Mouse (Mus musculus): ENCODE measurements around the gene Arcn1. TPM values are rescaled to one million over a fixed set of nuclear protein-coding genes. Genes with fewer than 3 reads are reported as not detected.
"Not testable (repeated sequence)": the region's sequence is repeated elsewhere in the genome, so short reads cannot be mapped to it uniquely, and the experiment has no call there.

The Arcn1 gene
- 10 to 100 TPM; 68.0 to 77.9 TPM for polyA plus RNA-seq (2017; shearing (Covaris generic))

DNA sequence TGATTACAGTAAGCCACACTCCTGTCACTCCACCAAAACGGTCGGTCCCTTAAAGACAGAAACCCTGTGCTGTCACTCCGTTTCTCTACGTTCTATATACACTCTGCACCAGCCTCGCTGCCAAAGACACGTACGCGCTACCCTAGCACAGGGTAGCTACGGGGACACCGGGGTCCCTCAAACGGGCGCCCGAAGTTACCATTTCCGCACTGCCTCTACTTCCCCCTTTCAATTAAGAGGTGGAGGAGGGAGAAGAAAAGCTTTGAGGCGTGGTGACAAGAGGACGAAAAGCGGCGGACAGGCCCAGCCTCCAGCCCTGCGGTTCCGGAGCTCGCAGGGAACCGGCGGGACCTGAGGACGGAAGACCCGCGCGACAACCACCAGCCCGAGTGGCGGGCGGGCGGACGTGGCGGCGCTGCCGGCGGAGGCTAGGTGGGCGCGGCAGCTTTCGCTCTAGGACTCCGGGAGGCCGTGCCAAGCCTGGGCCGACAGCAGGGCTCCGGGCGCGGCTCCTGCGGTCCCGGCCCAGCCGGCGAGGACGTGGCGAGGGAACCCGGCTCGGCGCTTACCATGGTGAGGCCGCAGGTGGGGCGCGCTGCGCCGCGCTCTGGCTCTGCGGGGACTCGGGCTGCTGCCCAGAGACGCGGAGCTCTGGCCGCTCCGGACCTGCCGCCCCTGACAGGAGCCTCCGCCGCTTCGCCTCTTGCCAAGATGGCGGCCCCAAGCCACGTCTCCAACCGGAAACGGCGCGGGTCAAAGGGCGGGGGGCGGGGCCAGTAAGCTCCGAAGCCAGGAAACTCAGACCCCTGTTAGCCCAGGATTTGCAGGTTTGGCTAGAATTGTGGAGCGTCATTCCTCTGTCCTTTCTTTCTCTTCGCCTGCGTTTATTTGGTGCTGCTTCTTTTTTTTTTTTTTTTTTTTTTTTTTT lies at the start of gene Arcn1, which contains the start of gene Ift46:
Gene Arcn1 (minus strand): TSS at position 745 of the 928 bp plus-strand sequence.
Gene Ift46 (plus strand): TSS at position 808 of the 928 bp plus-strand sequence.
- ATAC-seq, result peak; percentile 78

DNA sequence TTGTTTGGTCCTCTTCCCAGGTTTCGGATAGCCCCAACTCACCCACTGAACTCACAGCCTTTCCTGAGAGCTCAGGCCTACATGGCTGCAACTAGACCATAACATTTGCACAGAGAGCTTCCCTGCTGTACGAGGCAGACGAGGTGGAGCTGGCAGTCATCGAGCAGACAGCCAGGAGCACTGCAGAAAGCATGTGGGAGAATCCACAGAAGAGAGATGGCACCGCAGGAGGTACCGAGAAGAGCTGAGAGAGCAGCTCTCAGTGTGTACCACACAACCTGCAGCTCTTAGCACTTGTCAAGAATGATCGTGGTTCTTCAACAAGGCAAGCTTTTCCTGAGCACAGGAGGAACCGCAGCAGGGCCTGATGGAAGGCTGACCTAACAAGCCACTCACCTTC lies 46.5 kb upstream of the Arcn1 start:
- no peak for ATAC-seq

DNA sequence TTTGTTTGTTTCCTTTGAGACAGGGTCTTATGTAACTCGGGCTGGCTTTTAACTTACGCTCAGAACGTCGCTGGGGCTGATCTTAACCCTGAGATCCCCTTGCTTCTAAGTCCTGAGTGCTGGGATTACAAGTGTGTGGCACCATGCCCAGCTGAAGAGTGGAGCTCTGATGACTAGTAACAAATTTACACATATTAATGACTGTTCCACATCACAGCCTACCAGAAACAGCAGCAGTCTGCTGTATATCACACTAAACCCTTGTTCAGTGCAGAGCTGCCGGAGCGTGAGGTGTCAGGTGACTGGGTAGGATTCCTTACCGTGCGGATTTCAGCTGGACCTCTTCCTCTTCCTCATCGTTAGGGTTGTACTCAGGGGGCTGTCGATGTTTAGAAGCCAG lies 42.7 kb upstream of the Arcn1 start:
- no peak for ATAC-seq

DNA sequence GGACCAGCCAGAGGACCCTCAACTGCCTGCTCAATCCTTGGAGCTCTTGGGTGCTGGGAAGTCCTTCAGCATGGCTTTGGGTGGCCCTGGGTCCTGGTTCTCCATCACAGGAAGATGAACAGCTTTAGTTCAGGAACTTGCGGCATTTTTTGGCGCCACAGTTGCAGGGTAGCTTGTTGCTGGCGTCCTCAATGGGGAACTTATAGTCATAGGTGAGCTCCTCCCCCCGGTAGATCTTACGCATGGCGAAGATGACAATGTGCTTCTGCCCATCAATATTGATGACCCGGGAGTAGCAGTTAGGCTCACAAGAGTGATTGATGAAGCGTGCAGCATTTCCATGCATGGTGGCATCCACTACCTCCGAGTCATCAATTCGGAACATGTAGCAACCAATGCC lies 40.1 kb upstream of the Arcn1 start:
- no peak for ATAC-seq

DNA sequence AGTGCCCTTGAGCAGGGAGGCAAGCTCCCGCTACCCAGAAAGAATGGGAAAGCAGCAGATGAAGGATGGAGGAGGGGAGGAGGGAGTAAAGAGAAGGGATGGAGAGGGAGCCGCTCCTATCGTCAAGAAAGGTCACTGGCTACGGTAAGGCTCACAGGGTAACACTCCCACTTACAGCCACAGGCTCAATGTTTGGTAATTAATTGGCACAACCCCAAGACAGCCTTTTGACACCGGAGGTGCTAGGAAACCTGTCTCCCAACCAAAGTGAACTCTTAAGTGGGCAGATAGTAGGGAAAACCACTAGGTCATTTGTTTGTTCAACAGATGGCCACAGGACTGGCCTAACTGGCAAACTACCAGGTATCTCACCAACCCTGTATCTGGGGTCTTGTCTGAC lies 39.5 kb upstream of the Arcn1 start:
- no peak for ATAC-seq

DNA sequence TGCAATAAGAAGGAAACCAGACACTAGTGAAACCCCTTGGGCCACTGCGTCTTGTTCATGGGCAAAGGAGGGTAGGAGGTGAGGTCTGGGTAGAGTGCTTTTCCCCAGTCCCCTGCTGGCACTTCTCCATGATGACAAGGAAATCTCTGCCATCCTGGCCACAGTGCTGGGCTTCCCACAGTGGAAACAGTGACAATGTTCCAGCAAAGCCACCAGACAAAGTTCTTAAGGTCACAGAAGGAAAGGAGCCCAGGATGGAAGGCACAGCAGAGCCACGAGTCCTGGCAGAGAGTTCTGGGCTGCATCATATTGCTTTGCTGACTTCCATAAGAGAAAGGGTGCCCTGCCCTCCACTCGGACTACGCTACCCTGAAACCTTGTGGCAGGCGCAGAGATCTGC lies 37.9 kb upstream of the Arcn1 start:
- no peak for ATAC-seq

DNA sequence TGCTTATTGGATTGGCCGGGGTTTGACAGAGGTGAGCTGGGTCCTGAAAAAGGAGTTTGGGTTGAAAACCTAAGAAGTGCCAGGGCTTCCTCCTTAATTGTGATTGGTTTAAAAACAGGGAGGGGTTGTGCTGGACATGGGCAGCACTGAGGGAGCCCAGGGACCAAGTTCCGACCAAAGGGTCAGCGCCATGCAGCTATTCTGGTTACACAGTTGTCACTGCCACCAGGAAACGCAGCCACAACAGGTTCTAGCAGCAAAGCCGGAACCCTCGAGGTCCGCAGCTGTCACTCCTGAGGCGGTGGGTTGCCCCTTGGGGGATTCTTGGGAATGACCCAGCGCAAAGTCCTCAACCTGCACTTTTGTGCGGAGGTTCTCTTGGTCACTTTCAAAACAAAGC lies 37.0 kb upstream of the Arcn1 start:
- ATAC-seq, result no peak

DNA sequence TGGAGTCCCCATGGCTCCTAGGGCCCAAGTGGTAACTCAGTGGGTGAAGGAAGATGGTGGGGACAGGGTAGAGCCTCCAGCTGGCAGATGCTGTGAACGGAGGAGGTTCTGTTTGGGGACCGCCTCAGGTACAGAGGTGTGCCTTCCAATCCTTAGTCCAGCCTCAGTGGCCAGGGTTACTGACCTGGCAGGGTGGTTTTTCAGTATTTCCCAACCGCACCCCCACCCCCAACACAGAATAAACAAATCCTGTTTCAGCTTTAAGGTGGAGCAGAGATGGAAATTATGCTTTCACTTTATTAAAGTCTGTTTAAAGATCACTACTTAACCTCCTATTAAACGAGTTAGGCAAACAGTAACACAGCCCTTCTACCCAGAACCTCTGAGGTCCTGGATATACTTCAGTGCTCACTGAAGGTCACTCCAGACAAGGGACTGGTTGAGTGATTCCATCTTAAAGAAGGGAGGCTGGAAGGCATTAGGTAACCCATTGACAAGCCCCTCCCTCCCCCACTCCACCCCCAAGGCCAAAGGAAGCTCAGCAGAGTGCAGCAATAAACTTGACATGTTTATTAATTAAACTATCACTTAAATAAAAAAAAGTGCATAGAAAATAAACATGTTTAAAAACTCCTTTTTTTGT lies 35.3 kb upstream of the Arcn1 start, which contains the start of gene Ttc36:
Gene Ttc36 (minus strand): TSS at position 265 of the 643 bp plus-strand sequence.
- ATAC-seq, result no peak

DNA sequence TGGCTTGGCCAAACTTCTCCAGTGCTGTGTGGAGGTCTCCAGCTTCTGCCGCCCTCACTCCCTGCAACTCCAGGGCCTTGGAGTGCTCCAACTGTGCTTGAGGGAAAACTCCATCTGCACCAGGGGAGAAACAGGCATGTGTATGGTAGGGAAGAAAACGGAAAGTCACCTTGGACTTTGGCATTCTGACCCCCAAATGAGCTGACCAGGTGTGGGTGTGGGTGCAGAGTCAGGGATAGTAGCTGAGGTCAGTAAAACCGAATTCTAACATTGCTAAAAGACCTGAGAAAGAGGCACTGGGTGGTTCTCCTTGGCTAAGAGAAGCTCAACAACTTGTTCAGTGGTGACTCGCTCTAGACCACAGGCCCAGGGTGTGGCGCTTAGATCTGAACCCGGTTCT lies 34.0 kb upstream of the Arcn1 start:
- no peak for ATAC-seq

DNA sequence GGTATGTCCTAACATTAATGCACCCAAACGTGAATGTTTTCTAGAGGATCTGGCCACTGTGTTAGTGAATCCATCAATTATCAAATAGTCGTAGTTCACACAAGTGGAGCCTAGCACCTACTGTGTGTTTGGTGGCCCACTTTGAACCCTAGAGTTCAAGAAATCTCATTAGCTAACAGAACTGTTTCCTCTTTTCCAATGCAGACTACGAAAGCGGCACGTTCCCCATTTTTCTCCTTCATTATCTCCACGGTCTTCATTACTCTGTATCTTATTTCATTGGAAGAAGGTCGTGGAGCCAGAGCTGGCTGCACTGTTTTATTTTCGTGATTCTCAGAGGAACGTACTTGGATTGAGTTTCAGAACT lies 32.3 kb upstream of the Arcn1 start:
- ATAC-seq, result no peak

DNA sequence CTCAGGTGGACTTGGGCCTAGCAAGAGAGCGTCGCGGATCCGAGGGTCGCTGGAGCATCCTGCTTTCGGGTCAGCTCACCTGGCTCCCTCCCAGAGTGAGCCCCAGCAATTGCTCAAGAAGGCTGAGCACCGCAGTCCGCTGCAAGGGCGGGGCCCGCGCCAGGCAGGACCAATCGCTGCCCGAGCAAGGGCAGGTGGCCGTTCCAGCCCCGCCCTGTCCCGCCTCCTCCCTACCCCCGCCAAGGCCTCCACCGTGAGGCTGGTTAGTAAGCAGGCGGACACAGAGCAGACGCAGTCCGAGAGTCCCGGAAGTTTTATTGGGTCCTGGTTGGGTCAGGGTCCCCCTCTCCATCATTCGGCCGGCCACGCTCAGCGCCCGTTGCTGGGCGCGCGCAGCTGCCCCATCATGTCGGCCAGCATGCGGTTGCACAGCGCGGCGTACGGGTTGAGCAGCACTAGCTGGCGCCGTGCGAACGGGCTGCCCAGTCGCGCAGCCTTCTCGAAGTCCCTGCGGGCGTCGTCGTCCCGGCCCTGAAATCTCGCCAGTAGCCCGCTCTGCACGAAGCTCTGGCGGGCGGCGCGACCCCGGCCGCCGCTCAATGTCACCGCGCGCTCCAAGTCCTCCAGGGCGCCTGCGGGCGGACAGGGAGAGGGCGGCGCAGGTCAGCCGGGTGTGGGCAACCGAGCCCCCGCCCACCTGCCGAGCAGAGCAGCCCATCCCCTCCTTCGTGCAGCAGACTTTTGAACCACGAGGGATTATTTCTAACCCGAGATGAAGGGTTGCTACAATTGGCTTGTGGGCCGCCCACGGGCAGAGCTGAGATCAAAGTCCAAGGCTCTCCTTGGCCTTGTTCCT lies 31.7 kb upstream of the Arcn1 start, which contains the start of gene Tmem25:
Gene Tmem25 (minus strand): TSS at position 206 of the 856 bp plus-strand sequence.
- ATAC-seq, result peak; percentile 82

DNA sequence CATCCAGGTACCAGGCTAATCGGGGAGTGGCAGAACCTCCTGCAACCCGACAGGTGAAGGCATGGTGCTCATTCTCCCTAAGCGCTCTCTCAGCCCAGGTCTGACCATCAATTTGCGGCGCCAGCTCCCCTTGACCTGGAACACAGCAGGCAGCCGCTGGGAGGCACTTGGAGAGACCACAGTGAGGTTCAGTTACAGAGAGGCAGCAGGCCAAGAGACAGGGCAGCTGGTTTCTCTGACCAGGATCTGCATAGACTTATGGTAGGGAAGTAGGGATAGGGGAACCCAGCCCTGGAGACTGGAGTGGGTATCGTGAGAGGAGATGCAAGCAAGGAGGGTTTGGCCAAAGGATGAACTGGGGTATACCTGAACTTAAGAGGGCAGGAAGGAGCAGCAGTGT lies 30.7 kb upstream of the Arcn1 start:
- no peak for ATAC-seq

DNA sequence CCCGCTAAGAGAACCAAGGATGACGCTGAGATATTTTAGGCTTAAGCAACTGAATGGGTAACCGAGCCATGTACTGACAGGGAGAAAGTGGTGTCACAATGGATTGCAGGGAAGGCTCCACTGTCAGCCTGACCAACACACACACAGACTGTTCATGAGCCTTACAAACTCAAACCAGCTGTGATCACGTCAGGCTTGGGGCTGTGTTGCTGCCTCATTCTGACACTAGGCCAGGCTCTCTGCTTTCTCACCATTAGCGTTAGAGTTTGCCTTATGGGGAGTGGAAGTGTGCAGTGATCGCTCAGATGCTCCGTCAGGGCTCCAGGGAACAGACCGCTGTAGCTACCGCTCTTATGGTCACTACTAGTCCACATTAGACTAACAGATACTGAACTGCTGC lies 25.2 kb upstream of the Arcn1 start:
- ATAC-seq, result no peak

DNA sequence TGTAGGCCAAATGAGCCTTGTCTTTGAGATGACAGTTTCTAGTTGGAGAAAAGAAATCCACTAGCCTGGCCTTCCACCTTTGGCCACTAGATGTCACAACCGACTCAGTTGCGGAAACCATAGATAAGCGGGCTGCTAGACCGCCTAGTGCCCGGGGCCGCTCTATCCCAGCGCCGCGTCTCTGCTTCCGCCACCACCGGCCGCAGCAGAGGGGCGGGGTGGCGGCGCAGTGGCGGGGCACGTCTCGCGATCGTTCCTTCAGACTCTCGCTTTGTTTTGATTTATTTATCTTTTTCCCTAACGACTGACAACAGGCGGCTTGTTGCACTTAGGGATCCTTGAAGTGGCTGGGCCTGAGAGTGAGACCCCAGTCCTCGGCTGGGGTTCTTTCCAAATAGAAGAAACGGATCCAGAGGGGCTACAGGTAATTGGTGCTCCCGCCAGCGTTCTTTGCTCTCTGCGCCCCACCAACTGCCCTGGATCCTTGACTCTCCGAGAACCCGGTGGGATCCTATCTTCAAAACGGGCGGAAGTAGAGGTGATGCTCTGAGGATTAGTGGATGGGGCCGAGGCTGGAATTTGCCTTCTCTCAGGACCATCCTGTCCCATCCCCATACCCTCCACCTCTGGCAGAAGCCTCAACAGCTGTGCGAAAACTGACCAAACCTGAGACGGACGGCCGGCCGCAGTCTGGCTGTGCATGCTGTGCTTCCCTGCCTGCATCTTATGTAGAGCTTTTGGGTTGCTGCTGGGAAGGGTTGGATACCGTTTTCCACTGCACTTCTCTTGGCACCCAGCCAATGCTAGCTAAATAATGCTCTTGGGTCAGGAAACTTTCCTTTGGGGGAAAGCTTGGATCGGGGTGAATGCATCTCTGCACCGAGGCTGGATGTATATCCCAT lies 5.4 kb upstream of the Arcn1 start:
- ATAC-seq, result peak; percentile 97

DNA sequence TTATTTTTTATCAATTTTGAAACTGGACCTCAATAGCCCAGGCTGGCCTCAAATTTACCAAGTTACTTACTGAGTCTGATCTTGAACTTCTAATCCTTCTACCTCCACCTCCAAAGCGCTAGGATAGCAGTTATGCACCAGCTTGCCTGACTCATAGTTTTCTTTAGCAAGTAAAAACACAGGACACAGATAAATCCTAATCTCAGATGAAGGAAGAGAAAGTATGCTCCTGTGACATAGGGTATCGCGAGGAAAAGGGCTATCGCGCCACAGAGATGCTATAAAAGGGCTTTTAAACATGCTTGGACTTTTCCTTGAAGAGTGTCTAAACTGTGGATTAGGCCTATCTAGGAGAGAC lies 4.7 kb upstream of the Arcn1 start:
- ATAC-seq, result peak; percentile 12

DNA sequence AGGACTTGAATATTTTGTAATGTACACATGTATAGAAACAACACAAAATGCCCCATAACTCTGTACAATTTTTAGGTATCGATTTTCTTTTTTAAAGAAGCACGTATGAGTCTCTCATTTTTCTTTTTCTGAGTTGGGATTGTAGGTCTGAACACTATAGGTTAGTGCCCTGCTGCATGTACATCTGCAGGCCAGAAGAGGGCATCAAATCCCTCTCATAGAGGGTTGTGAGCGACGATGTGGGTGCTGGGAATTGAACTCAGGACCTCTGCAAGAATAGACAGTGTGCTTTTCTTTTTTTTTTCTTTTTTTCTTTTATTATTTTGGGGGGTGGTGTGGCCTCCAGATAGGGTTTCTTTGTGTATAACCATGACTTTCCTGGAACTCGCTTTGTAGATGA lies 3.7 kb upstream of the Arcn1 start:
- ATAC-seq, result no peak

DNA sequence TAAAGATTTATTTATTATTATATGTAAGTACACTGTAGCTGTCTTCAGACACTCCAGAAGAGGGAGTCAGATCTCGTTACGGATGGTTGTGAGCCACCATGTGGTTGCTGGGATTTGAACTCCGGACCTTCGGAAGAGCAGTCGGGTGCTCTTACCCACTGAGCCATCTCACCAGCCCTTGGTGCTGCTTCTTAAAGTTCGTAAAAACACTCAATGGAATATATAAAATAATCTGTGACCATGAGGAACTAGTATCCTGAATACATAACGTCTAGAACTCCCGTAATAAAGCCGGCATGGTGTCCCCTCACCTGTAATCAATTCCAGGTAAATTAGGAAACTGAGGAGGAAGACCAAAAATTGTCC lies 367 bp upstream of the Arcn1 start:
- not testable (repeated sequence) for ATAC-seq

DNA sequence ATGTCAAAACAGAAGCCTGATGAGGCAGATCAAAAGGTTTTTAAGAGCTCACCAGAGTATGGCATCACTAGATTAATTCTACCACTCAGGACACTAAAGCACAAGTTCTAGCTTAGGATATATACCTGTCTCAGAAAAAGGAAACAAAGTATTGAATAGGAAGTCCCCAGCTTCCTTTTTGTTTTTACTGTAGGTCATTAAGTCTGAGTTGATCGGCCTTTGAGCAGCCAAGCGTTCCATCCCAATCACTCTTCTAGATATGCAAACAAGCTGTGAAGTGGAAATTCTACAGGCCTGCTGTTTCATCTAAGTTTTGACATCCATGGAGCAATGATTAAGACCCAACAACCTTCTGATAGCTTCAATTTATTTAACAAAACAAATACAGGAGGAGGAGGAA lies 6.8 kb downstream of the Arcn1 start:
- no peak for ATAC-seq

DNA sequence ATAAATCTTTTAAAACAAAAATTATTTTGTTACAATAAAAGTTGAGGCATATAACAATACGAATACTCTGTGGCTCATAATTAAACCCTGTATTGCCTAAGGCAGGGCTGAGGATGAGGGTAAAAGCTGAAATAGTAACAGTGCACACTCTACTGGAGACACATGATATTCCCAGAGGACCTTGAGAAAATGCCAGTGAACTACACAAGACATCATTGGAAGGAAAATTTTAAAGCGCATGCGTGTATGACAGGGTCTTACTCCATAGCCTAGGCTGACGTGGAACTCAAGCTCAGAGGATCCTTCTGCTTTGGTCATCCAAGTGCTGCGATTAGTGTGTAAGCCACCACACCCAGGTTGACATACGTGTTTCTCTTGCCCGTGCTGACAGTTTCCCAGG lies 19.2 kb downstream of the Arcn1 start:
- no peak for ATAC-seq

DNA sequence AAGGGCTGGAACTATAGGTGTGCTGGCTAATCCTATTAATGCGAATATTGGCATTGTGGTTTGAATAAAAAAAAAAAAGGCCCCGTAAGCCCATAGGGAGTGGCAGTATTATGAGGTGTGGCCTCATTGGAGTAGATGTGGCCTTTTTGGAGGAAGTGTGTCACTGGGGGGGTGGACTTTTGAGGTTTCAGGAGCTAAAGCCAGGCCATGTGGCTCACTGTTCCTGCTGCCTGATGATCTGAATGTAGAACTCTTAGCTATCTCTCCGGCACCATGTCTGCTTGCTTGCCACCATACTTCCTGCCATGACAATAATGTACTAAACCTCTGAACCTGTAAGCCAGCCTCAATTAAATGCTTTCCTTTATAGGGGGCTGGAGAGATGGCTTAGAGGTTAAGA lies 20.3 kb downstream of the Arcn1 start:
- ATAC-seq, result no peak

DNA sequence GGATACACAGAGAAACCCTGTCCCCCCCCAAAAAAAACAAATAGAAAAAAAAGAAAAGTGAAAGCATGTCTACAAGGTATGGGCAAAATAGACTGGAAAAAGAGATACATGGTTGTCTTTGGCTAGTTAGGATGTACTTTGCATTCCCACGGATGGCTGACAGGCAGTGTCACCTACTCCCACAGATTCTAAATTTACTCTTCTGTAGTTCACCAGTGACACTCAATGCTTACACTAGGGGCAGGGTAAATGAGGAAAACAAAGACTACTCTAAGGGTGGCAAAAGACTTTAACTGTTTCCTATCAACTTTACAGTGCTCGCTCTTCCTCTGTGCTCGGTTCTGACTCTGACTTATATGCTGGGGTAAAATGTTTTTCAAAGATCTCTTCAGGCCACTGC lies 21.0 kb downstream of the Arcn1 start:
- no peak for ATAC-seq

DNA sequence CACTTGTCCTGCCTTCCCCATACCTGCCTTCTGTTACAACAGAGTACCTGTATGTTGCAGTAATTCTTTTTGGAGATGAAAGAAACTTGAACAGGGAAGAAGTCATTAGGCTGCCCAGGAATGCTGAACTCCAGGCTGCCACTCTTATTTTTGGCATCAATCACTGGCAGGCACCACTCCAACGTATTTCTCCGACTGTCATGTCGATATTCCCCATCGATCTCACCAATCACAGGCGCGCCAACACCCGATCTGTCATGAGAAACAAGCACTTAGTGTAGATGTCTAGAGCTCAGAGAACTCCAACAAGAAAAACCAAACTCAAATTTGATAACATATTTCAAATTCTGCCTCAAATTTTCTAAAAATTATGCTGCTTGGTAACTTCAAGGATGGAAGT lies 22.3 kb downstream of the Arcn1 start:
- ATAC-seq, result no peak
